Mouse (Mus musculus): Measurements from ENCODE around the gene Pde4dip. TPM values are rescaled to one million over a fixed set of nuclear protein-coding genes. Genes with fewer than 3 reads are reported as not detected.

Pde4dip gene
- polyA plus RNA-seq, 1 experiment from 2014 or later = 62.6 TPM

DNA sequence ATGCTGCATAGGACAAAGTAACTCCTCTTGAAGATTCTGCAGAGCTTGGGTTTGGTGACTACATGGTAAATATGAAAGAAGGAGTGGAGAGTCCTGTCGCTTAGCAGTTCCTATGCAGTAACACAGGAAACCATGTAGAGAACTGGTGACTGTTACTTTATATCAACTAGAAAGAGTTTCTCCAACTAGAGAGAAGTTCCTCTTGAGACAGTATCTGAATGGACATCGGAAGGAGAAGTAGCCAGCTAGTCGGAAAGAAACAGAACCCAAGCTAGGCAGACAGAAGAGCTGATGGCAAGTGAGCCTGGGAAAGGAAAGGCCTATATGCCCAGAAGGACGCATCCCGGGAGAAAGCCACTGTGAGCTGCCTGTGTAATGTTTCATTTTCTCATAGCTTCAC lies 127.3 kb downstream of the Pde4dip start:
- no peak overlapping the region for H3K27ac ChIP-seq (replicated peaks)
- no peaks in the 10 kb centered on the region for H3K27me3 ChIP-seq (replicated peaks)
- H3K4me3 ChIP-seq (replicated peaks) = no peak overlapping the region
- H3K9ac ChIP-seq (replicated peaks) = no peak overlapping the region
- H3K36me3 ChIP-seq = peaks cover 30% of the 10 kb centered on the region
- WGBS = 92% methylated on average over 5 of the region's 5 CpGs
- H3K9me3 ChIP-seq (replicated peaks) = no peaks in the 10 kb centered on the region
- H3K4me2 ChIP-seq = no peak overlapping the region
- ATAC-seq (ENCODE audit: low FRiP score) = no peak
- peaks cover 41% of the 10 kb centered on the region for H3K4me1 ChIP-seq

DNA sequence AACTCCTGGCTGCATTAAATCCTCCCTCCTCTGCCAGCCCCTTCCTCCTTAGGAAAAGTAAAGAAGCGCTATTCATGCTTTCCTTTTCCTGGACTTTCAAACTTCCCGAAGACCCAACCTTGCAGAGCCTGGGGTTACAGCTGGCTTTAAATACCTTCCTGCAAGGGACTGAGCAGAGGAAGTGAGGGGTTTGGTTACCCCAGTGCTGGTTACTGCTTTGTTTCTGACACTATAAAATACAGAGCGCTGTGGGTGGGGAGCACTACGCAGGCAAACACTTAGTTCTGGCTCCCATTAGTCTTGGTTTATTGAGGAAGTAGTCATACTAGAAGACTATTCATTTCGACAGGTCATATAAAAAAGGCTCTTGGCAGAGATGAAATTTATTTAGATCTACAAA lies 128.7 kb downstream of the Pde4dip start:
- H3K9ac ChIP-seq (replicated peaks) = no peak overlapping the region
- H3K9me3 ChIP-seq (replicated peaks) = no peaks in the 10 kb centered on the region
- H3K27me3 ChIP-seq (replicated peaks) = no peaks in the 10 kb centered on the region
- no peak overlapping the region for H3K4me3 ChIP-seq (replicated peaks)
- 67% methylated on average over 5 of the region's 5 CpGs for WGBS
- H3K36me3 ChIP-seq = peaks cover 41% of the 10 kb centered on the region
- no peak overlapping the region for H3K27ac ChIP-seq (replicated peaks)
- H3K4me2 ChIP-seq = no peak overlapping the region
- peaks cover 31% of the 10 kb centered on the region for H3K4me1 ChIP-seq
- no peak for ATAC-seq (ENCODE audit: low FRiP score)

DNA sequence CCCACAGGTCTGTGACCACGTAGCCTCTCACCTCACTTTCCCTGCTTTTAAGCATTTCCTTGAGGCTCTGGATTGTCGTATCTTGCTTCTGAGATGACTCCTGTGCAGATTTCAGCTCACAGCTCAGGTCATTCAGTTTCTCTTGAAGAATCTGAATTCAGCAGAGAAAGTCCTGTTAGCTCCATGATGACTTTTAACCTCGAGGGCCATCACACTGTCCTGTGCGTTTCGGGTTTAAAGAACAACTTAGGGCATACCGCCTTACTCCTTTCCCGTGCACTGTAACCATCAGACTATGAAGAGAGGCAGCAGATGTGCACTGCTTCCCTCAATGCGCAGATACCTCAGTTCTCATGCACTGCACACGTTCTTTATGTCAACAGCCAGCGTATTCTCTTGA lies 131.0 kb downstream of the Pde4dip start:
- no peak for ATAC-seq (ENCODE audit: low FRiP score)
- H3K9ac ChIP-seq (replicated peaks) = no peak overlapping the region
- H3K4me1 ChIP-seq = peaks cover 8% of the 10 kb centered on the region
- H3K4me2 ChIP-seq = no peak overlapping the region
- H3K27me3 ChIP-seq (replicated peaks) = no peaks in the 10 kb centered on the region
- H3K27ac ChIP-seq (replicated peaks) = no peak overlapping the region
- no peak overlapping the region for H3K4me3 ChIP-seq (replicated peaks)
- 94% methylated on average over 10 of the region's 10 CpGs for WGBS
- H3K36me3 ChIP-seq = peaks cover 61% of the 10 kb centered on the region
- H3K9me3 ChIP-seq (replicated peaks) = no peaks in the 10 kb centered on the region

DNA sequence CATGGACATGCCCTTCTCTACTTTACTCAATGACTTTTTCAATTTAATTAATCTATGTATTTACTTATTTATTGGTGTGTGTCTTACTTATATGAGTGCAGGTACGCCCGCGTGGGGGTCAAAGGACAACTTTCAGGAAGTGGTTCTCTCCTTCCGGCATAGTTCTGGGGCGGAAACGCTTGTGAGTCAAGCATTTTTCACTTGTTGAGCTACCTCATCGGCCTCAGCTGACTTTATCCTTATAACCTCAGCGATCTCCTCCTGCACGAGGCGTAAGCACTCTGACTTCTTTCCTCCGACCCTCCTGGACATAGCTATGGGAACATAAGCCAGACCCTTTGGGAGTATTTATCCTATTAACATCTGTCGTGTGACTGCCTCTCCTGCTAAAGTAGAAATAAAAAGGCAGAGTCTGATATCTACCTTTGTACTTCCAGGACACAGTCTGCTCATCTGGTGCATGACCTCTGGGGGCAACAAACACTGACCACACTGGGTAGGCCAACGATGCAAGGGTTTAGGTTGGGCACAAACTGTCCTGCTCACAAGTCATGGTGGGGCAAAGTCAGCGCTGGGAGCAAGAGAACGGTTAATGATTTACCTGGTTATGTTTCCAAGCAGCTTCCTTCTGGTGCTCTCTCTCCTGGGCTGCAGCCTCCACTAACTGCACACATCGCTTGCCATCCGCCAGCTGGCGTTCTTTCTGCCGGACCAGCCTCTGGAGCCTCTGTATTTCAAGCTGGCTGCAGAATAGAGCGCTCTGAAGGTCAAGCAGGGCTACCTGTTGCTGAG lies 132.0 kb downstream of the Pde4dip start:
- Histone ChIP-seq H3K27me3 (replicated peaks) (no peaks in the 10 kb centered on the region), H3K9ac (replicated peaks) (no peak overlapping the region), H3K9me3 (replicated peaks) (no peaks in the 10 kb centered on the region), H3K27ac (replicated peaks) (no peak overlapping the region), H3K4me1 (no peaks in the 10 kb centered on the region), H3K4me2 (no peak overlapping the region), H3K36me3 (peaks cover 71% of the 10 kb centered on the region), H3K4me3 (replicated peaks) (no peak overlapping the region)
- 88% methylated on average over 20 of the region's 20 CpGs for WGBS
- ATAC-seq (ENCODE audit: low FRiP score) = no peak

DNA sequence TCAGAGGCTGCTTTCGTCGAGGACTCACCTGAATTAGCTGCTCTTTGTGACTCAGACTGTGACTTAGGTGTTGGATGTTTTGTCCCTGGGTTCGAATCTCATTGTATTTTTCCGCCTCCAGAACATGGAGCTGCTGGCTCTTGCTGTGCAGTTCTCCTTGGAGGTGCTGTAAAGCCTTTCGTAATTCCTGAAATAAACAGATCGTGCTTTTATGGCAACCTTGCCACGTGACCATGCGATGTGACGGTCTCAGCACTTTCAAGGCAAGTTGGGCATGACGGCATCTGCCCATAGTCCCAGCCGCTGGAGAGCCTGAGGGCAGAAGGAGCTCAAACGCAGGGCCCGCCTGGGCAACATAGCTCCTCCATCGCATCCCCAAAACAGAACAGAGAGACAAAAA lies 133.1 kb downstream of the Pde4dip start:
- Histone ChIP-seq H3K27ac (replicated peaks) (no peak overlapping the region), H3K9ac (replicated peaks) (no peak overlapping the region), H3K4me2 (no peak overlapping the region), H3K4me3 (replicated peaks) (no peak overlapping the region), H3K9me3 (replicated peaks) (no peaks in the 10 kb centered on the region), H3K4me1 (no peaks in the 10 kb centered on the region), H3K36me3 (peaks cover 76% of the 10 kb centered on the region), H3K27me3 (replicated peaks) (no peaks in the 10 kb centered on the region)
- ATAC-seq (ENCODE audit: low FRiP score) = no peak
- 92% methylated on average over 14 of the region's 14 CpGs for WGBS

DNA sequence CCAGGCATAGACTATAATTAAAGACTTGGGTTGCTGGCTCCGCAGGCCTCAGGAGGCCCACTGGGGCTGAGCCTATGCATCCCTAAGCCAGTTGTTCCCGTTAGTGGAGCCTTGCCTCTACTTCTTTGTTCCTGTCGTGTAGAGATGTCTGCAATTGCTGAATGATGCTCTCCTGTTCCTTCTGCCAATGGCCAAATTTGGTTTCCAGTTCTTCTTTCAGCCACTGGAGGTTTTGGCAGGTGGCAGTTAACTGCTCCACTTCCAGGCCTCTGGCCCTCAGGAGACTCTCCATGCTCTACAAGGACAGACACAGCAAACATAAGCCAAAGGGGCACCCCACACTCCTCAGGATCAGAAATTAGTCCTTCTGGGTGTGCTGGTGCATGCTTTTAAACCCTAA lies 135.6 kb downstream of the Pde4dip start:
- WGBS = 82% methylated on average over 3 of the region's 3 CpGs
- Histone ChIP-seq H3K27ac (replicated peaks) (no peak overlapping the region), H3K4me3 (replicated peaks) (no peak overlapping the region), H3K9ac (replicated peaks) (no peak overlapping the region), H3K9me3 (replicated peaks) (no peaks in the 10 kb centered on the region), H3K4me1 (no peaks in the 10 kb centered on the region), H3K4me2 (no peak overlapping the region), H3K27me3 (replicated peaks) (no peaks in the 10 kb centered on the region), H3K36me3 (peaks cover 92% of the 10 kb centered on the region)
- no peak for ATAC-seq (ENCODE audit: low FRiP score)

DNA sequence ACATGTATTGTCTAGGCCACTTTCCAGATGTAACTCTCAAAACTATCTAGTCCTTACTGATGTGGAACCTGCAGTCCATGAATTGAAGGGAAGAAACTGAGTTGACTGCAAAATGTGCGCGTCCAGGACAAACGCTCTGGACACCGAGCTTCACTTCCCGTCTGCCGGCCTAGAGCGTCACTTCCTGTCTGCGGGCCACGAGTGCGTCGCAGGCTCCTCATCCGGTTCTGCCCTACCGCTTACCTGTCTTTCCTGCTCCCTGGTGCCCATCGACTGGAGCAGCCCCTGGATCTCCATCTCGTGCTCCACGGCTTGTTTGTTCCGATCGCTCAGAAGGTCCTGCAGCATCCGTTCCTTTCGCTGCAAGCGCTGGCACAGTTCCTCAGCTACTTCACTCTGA lies 136.9 kb downstream of the Pde4dip start:
- Histone ChIP-seq H3K27me3 (replicated peaks) (no peaks in the 10 kb centered on the region), H3K9me3 (replicated peaks) (no peaks in the 10 kb centered on the region), H3K4me2 (no peak overlapping the region), H3K36me3 (peaks cover 92% of the 10 kb centered on the region), H3K27ac (replicated peaks) (no peak overlapping the region), H3K4me1 (no peaks in the 10 kb centered on the region), H3K9ac (replicated peaks) (no peak overlapping the region), H3K4me3 (replicated peaks) (no peak overlapping the region)
- WGBS = 96% methylated on average over 21 of the region's 21 CpGs
- ATAC-seq (ENCODE audit: low FRiP score) = no peak

DNA sequence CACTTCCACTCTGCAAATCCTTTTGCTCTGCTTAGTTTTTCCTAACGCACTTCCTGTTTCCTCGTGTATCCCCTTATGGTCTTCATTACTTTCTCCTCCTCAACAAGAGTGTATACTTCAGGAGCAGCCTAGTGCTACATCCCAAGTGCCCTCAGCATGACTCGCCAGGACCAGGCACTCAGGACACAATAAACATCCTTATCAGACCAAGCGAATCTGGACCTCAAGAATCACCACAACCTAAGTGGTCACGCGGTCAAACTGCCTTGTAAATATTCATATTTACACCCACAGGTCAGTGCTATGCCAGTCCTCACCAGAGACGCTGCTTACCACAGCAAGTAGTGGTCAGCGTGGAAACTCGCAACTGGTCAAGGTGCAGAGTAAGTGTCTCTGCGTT lies 139.7 kb downstream of the Pde4dip start:
- no peak for ATAC-seq (ENCODE audit: low FRiP score)
- no peak overlapping the region for H3K4me3 ChIP-seq (replicated peaks)
- H3K27ac ChIP-seq (replicated peaks) = no peak overlapping the region
- H3K27me3 ChIP-seq (replicated peaks) = no peaks in the 10 kb centered on the region
- H3K9ac ChIP-seq (replicated peaks) = no peak overlapping the region
- WGBS = 93% methylated on average over 10 of the region's 10 CpGs
- no peaks in the 10 kb centered on the region for H3K9me3 ChIP-seq (replicated peaks)
- H3K4me1 ChIP-seq = no peaks in the 10 kb centered on the region
- H3K36me3 ChIP-seq = peaks cover 93% of the 10 kb centered on the region
- H3K4me2 ChIP-seq = no peak overlapping the region

DNA sequence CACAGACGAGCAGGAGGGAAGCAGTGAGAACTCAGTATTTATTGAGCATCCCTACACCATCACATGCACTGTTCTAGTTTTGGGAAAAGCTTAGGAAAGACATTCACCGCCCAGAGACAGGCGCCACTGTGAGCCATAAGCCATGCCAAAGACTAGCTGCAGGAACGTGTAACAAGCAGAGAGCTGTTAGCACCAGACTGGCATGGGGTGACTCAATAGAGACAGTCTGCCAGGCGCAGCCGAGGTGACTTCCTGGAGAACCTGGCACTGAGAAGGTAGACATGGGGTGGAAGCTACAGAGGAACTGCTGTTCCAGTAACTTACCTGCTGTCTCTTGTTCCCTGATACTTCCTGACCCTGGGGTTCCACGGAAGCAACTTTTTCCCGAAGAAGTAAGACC lies 145.7 kb downstream of the Pde4dip start:
- Histone ChIP-seq H3K9me3 (replicated peaks) (no peaks in the 10 kb centered on the region), H3K4me3 (replicated peaks) (no peak overlapping the region), H3K4me1 (no peaks in the 10 kb centered on the region), H3K9ac (replicated peaks) (no peak overlapping the region), H3K36me3 (peaks cover 88% of the 10 kb centered on the region), H3K4me2 (no peak overlapping the region), H3K27me3 (replicated peaks) (no peaks in the 10 kb centered on the region), H3K27ac (replicated peaks) (no peak overlapping the region)
- 96% methylated on average over 8 of the region's 8 CpGs for WGBS
- no peak for ATAC-seq (ENCODE audit: low FRiP score)

DNA sequence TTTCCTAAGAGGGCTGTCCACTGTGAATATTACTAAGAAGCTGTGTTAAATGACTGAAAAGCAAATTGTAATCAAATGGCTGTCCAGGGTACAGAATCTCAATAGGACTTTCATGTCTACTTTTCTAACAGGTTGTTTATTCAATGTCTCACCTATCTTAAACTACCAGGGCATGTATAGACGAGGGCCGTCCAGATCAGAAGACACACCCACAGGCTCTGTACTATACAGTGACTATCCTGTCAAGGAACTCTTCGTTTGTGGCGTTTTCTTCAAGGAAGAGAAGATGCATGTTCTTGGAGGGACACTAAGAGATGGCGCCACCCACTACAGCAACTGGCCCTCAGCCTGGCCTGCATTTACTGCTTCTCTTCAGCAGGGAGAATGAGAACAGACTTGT lies 152.9 kb downstream of the Pde4dip start:
- Histone ChIP-seq H3K9me3 (replicated peaks) (no peaks in the 10 kb centered on the region), H3K27me3 (replicated peaks) (no peaks in the 10 kb centered on the region), H3K4me3 (replicated peaks) (no peak overlapping the region), H3K27ac (replicated peaks) (no peak overlapping the region), H3K4me1 (no peaks in the 10 kb centered on the region), H3K9ac (replicated peaks) (no peak overlapping the region), H3K4me2 (no peak overlapping the region), H3K36me3 (peaks cover 35% of the 10 kb centered on the region)
- no peak for ATAC-seq (ENCODE audit: low FRiP score)
- WGBS = 86% methylated on average over 5 of the region's 5 CpGs

DNA sequence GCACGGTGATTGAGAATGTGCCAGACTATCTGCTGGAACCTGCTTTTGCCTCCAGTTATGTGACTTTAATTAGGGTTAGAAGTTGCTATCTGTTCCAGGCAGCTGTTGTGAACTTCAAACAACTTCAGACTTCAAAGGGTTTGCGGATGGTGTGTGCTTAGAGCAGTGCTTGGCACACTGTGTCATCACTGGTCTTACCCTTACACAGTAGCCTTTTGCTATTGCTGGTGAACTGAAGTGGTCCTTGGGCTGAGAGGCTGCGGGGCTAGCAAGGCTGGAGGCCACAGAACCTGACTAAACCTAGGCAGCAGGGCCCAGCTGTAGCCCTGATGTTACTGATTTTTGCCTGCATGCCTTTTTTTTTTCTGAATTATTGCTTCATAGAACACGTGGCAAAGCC lies 154.2 kb downstream of the Pde4dip start:
- Histone ChIP-seq H3K4me2 (no peak overlapping the region), H3K27ac (replicated peaks) (no peak overlapping the region), H3K36me3 (peaks cover 29% of the 10 kb centered on the region), H3K27me3 (replicated peaks) (no peaks in the 10 kb centered on the region), H3K4me3 (replicated peaks) (no peak overlapping the region), H3K4me1 (no peaks in the 10 kb centered on the region), H3K9ac (replicated peaks) (no peak overlapping the region), H3K9me3 (replicated peaks) (no peaks in the 10 kb centered on the region)
- WGBS = 68% methylated on average over 4 of the region's 4 CpGs
- ATAC-seq (ENCODE audit: low FRiP score) = no peak

DNA sequence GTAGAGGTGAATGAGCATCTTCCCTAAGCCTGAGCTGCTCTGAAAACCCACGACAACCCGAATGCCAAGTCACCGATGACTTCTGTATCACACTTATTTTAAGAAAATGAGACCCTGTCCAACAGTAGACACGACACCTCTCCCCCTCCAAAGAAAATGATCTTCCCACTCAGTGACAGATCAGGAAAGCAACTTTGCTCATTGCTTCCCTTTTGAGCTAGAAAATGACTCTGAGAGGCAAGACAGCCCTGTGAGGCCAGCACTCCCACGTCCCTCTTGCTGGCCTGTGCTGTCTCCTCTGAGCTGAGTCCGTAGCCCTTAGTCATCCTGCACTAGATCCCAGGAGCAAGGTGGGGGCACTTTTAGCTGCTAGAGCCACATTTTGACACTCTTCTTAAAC lies 155.9 kb downstream of the Pde4dip start:
- H3K36me3 ChIP-seq = peaks cover 21% of the 10 kb centered on the region
- H3K27me3 ChIP-seq (replicated peaks) = no peaks in the 10 kb centered on the region
- H3K4me1 ChIP-seq = no peaks in the 10 kb centered on the region
- H3K4me2 ChIP-seq = no peak overlapping the region
- 90% methylated on average over 6 of the region's 6 CpGs for WGBS
- no peak overlapping the region for H3K4me3 ChIP-seq (replicated peaks)
- no peaks in the 10 kb centered on the region for H3K9me3 ChIP-seq (replicated peaks)
- no peak for ATAC-seq (ENCODE audit: low FRiP score)
- no peak overlapping the region for H3K9ac ChIP-seq (replicated peaks)
- H3K27ac ChIP-seq (replicated peaks) = no peak overlapping the region
